Mouse (Mus musculus): ENCODE measurements around the gene 9230102O04Rik.

GRCm38 (mm10) chr2:9872682-9873081 lies 16.7 kb downstream of the 9230102O04Rik start:
- no peak for TF ChIP-seq EP300 (optimal IDR thresholded peaks at IDR 0.05)
- no peak for TF ChIP-seq CTCF (IDR thresholded peaks at IDR 0.05; ENCODE audit: low read depth)

Measured in stomach, postnatal 0 days (tissue).